Mouse (Mus musculus): ENCODE measurements around the gene Synrg.

GRCm38 (mm10) chr11:83999411-83999915 is 35.2 kb downstream of the Synrg start:
- TF ChIP-seq POLR2A (IDR thresholded peaks at IDR 0.05; ENCODE audit: low read depth, low read length) (no peak), CTCF (conservative IDR thresholded peaks at IDR 0.05; ENCODE audit: insufficient read depth, insufficient read length, low read depth, low read length) (no peak)

All from kidney, adult 2 months (tissue).